Comparison of ENCODE assay signal across 8 mouse cellular contexts in the genomic region with DNA sequence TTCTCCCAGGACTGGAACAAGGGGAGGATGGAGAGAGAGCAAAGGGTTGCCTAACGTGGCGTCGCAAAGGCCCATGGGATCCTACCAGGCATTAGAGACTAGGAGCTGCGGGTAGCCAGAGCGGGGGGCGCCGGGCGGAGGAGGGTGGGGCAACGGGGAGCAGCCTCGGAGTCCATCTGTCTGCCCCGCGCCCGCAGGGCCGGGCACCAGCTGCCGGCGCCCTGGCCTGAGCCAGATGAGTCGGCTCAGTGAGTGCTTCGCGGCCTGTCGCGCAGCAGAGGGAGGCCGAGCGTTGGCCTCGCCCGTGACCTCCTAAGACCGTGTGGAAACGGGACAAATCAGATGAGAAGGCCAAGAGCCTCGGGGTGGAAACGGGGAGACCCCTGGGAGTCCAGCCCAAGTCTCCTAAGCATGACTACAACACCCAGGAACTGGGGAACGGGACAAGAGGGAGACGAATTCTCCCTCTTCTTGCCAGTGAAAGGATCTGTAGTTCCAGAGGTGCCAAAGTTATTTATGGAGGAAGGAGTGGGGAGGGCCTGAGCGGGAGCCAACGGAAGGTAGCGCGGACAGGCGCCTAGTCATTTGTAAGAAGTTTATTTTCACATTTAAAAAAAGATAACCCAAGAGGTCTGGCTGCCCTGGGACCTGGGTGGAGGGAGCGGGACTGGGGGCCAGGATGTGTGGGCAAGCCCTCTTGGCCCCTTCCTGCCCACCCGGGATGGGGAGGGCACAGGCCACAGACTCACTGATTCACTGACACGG. TPM values are rescaled to one million over a fixed set of nuclear protein-coding genes. Genes with fewer than 3 reads are reported as not detected.
DNase-seq lines count a peak whose midpoint lies in the region; ATAC-seq lines count a peak whose summit lies in the region.

No protein-coding gene starts in this region.

- H3K27ac ChIP-seq in forebrain, embryonic 10.5 days, result peak overlapping the region; percentile 49
- peak overlapping the region; percentile 54 for H3K27ac ChIP-seq in hindbrain, embryonic 15.5 days (replicated peaks)
- H3K27ac ChIP-seq in midbrain, embryonic 11.5 days (ENCODE audit: low read depth, low read length), result peak overlapping the region; percentile 65

- under 1% methylated on average over 39 of the region's 39 CpGs for whole genome bisulfite sequencing in forebrain, embryonic 10.5 days
- WGBS in hindbrain, embryonic 15.5 days, result under 1% methylated on average over 36 of the region's 39 CpGs
- WGBS in midbrain, embryonic 11.5 days, result under 1% methylated on average over 39 of the region's 39 CpGs

- H3K9me3 ChIP-seq in forebrain, embryonic 10.5 days, result no peaks in the 10 kb centered on the region
- H3K9me3 ChIP-seq in hindbrain, embryonic 15.5 days, result no peaks in the 10 kb centered on the region
- H3K9me3 ChIP-seq in midbrain, embryonic 11.5 days (ENCODE audit: control insufficient read depth, low read length), result no peaks in the 10 kb centered on the region

- H3K36me3 ChIP-seq in forebrain, embryonic 10.5 days (replicated peaks), result peaks cover 24% of the 10 kb centered on the region
- peaks cover 8% of the 10 kb centered on the region; the same call in 1 of the 2 replicates for H3K36me3 ChIP-seq in hindbrain, embryonic 15.5 days
- H3K36me3 ChIP-seq in midbrain, embryonic 11.5 days (ENCODE audit: control insufficient read depth, insufficient read depth, low read length), result no peaks in the 10 kb centered on the region

- H3K4me2 ChIP-seq in hindbrain, embryonic 15.5 days, result peak overlapping the region; percentile 48
- peak overlapping the region; percentile 41 for H3K4me2 ChIP-seq in midbrain, embryonic 11.5 days

- peak; percentile 65 for ATAC-seq in hindbrain, embryonic 15.5 days (ENCODE audit: low FRiP score, low read depth)
- ATAC-seq in midbrain, embryonic 11.5 days (ENCODE audit: low FRiP score), result peak; percentile 84

- DNase-seq in left cerebral cortex, postnatal 4 days, result peak; percentile 84
- no peak for DNase-seq in left cerebral cortex, postnatal 14 days (ENCODE audit: low spot score in 2 of 2)
- DNase-seq in forebrain, embryonic 10.5 days (ENCODE audit: extremely low spot score, low spot score), result peak; percentile 51
- DNase-seq in midbrain, embryonic 11.5 days (ENCODE audit: low spot score, missing footprints), result peak; percentile 95
- no peak for DNase-seq in spleen, postnatal 10 days (ENCODE audit: low spot score in 2 of 2)
- no peak for DNase-seq in thymus, adult 18-20 months
- DNase-seq in MN1 (ENCODE audit: low spot score), result no peak

- peaks cover 74% of the 10 kb centered on the region for H3K4me1 ChIP-seq in forebrain, embryonic 10.5 days
- H3K4me1 ChIP-seq in hindbrain, embryonic 15.5 days (replicated peaks), result peaks cover 18% of the 10 kb centered on the region
- peaks cover 46% of the 10 kb centered on the region for H3K4me1 ChIP-seq in midbrain, embryonic 11.5 days (ENCODE audit: control insufficient read depth, insufficient read depth, low read length)

- H3K9ac ChIP-seq in hindbrain, embryonic 15.5 days, result no peak overlapping the region
- H3K9ac ChIP-seq in midbrain, embryonic 11.5 days (ENCODE audit: low read length), result peak overlapping the region; percentile 50

- peaks cover 100% of the 10 kb centered on the region for H3K27me3 ChIP-seq in forebrain, embryonic 10.5 days (ENCODE audit: poor library complexity, severe bottlenecking)
- H3K27me3 ChIP-seq in hindbrain, embryonic 15.5 days, result peaks cover 79% of the 10 kb centered on the region
- H3K27me3 ChIP-seq in midbrain, embryonic 11.5 days (ENCODE audit: control insufficient read depth, insufficient read depth, low read length), result peaks cover 95% of the 10 kb centered on the region

- intact Hi-C loops in left cerebral cortex, postnatal 4 days (cut with DNase I), result no loop called here
- intact Hi-C loops in left cerebral cortex, postnatal 14 days (cut with DNase I), result no loop called here

- peak overlapping the region; percentile 44 for H3K4me3 ChIP-seq in forebrain, embryonic 10.5 days
- H3K4me3 ChIP-seq in hindbrain, embryonic 15.5 days, result peak overlapping the region; percentile 34; the same call in 1 of the 2 replicates
- H3K4me3 ChIP-seq in midbrain, embryonic 11.5 days (ENCODE audit: low read depth, low read length), result peak overlapping the region; percentile 22

RNA-seq across cellular contexts. Expression of a gene that starts 7.9 kb away (rescaled TPM):
- under 1 TPM; 0.20 to 0.34 TPM for total RNA-seq in left cerebral cortex, postnatal 4 days (2021)
- total RNA-seq in left cerebral cortex, postnatal 14 days (2021), result under 1 TPM in 1 of 2 experiments, not detected in 1; 0.29 TPM
- 0.17 and 0.74 TPM in 2 replicates for polyA plus RNA-seq in forebrain, embryonic 10.5 days (2016; fragmentation: Nextera tagmentation; extraction: Ambion mirVana)
- 43.3 and 60.4 TPM in 2 replicates for polyA plus RNA-seq in hindbrain, embryonic 15.5 days (2015; fragmentation: Nextera tagmentation; extraction: Ambion mirVana)
- polyA plus RNA-seq in midbrain, embryonic 11.5 days (2014; fragmentation: Nextera tagmentation; extraction: Ambion mirVana), result 12.2 and 12.7 TPM in 2 replicates

Comparison
In these comparisons a context has a peak if more than half of its experiments do, and no peak if none do; other contexts are left out.
1. DNase-seq: peak in left cerebral cortex, postnatal 4 days (single experiment), forebrain, embryonic 10.5 days (single experiment) and midbrain, embryonic 11.5 days (single experiment); none in left cerebral cortex, postnatal 14 days (0 of 2), spleen, postnatal 10 days (0 of 2), thymus, adult 18-20 months (0 of 2) and MN1 (single experiment).
2. Peak in every context shown above with its lines, with median percentiles within 50 percentile points of each other: H3K27ac ChIP-seq and H3K4me3 ChIP-seq.